Comparison of ENCODE assay signal across 1 mouse cellular context in the genomic region with DNA sequence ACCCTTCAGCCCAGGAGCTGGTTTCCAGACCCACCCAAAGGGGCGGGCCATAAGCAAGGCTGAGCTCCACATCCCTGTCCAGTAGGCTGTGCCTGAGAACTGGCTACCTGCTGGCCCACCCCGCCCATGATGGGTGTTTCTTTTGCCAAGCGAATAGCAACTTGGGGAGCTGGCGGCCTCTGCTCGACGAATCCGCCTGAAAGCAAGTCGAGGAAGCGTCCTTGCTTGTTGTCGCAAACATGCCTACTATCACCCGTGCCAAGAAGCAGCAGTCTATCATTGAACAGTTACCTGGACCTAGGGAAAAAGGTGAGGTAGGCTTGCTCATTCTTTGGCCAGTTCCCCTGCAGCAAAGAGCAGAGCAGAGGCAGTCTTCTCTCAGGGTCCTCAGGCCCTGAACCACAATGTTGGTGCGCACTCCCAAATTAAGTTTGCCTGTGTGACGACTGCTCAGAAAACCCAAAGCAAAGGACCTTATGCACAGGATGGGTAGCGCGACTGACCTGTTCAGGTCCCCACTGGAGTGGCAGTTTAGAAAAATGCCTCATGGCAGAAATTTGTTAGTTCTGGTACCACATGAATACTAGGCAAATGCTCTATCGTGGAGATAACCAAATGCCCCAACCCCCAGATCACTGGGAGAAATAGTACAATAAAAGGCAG.
TF ChIP-seq lines count a peak whose summit lies in the region.

A gene (plus strand): TSS at position 181 of the 663 bp plus-strand sequence.
A gene (minus strand): TSS at position 606 of the 663 bp plus-strand sequence.

TF ChIP-seq in CH12.LX, 34 proteins besides CTCF, POLR2A, EP300 and RAD21 (continued from another document):
- TF ChIP-seq MAFK (IDR thresholded peaks at IDR 0.05; ENCODE audit: insufficient replicate concordance, low read length) (no peak), UBTF (IDR thresholded peaks at IDR 0.05; ENCODE audit: low read depth, low read length) (no peak), TCF12 (IDR thresholded peaks at IDR 0.05; ENCODE audit: low read depth, low read length) (0 out of 2 replicates have a peak, but pooled peaks have one; percentile 11), HCFC1 (IDR thresholded peaks at IDR 0.05; ENCODE audit: low read depth, low read length) (no peak), USF1 (IDR thresholded peaks at IDR 0.05; ENCODE audit: low read depth, low read length) (no peak)
TF ChIP-seq in CH12.LX: peak in this region for 3.
